Comparison of ENCODE assay signal across 8 mouse cellular contexts in genomic region chr3:85398483-85398835, GRCm38 (mm10).
"Had no signal": no experiment of that assay in that cellular context is flagged by ENCODE, and none has a peak within 500 bp of the region (broad histone marks: within the 10 kb centered on the region; RNA-seq: fewer than 3 reads in every experiment).

No protein-coding gene starts in this region.

- DNase-seq: kidney, postnatal 14 days; layer of hippocampus, postnatal 36 days; lung, embryonic 14.5 days; lung, postnatal 10 days; lung, postnatal 4 days; midbrain, embryonic 14.5 days; right cerebral cortex, adult 18-20 months; thymus, postnatal 14 days had no signal
